ENCODE assay signal across 28 mouse cellular contexts in the genomic region with DNA sequence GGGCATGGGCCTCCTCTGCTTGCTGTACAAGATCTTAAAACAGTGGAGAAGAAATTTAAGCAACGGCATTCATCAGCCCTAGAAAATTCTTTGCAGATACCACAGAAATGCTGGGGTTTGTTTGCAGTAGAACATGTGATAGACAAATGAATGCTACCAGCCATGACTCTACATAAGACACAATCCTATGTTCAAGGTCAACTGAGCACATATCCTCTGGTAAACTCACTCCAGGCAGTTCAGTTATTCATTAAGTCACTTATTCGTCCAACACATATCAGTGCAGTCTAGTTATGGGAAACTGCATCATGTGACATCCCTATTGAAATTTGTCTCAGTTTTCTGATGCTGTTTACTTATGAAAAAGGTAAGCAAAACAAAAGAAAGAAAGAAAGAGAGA.
"Had no signal": no experiment of that assay in that cellular context is flagged by ENCODE, and none has a peak within 500 bp of the region (broad histone marks: within the 10 kb centered on the region; RNA-seq: fewer than 3 reads in every experiment).

No protein-coding gene starts in this region.

- DNase-seq: cerebellum, adult 8-10 months; cerebellum, adult 9-10 months; cerebellum, adult 9-11 months; cerebellum, postnatal 10 days; cerebellum, postnatal 14 days; cerebellum, postnatal 25 days; cerebellum, postnatal 36 days; embryo, embryonic 11 days; forebrain, postnatal 0 days; gastrocnemius, adult 2 months; gastrocnemius, postnatal 10 days; gastrocnemius, postnatal 14 days; gastrocnemius, postnatal 25 days; gastrocnemius, postnatal 36 days; heart, adult 11 months; heart, adult 18-20 months; heart, adult 2 months had no signal

- H3K9me3 ChIP-seq: embryonic facial prominence, embryonic 10.5 days; embryonic facial prominence, embryonic 12.5 days; embryonic facial prominence, embryonic 13.5 days; embryonic facial prominence, embryonic 15.5 days; forebrain, embryonic 10.5 days; forebrain, embryonic 12.5 days; forebrain, embryonic 13.5 days; forebrain, embryonic 15.5 days had no signal

- H3K36me3 ChIP-seq: embryonic facial prominence, embryonic 10.5 days; embryonic facial prominence, embryonic 12.5 days; embryonic facial prominence, embryonic 13.5 days; embryonic facial prominence, embryonic 15.5 days; forebrain, embryonic 10.5 days; forebrain, embryonic 12.5 days; forebrain, embryonic 15.5 days had no signal

- H3K4me3 ChIP-seq: embryonic facial prominence, embryonic 10.5 days; embryonic facial prominence, embryonic 12.5 days; embryonic facial prominence, embryonic 13.5 days; embryonic facial prominence, embryonic 15.5 days; erythroblast, embryonic 14.5 days; forebrain, embryonic 10.5 days; forebrain, embryonic 12.5 days; forebrain, embryonic 13.5 days; forebrain, embryonic 15.5 days; gastrocnemius, adult 2 months; heart, adult 2 months had no signal

- H3K27ac ChIP-seq: embryonic facial prominence, embryonic 10.5 days; embryonic facial prominence, embryonic 12.5 days; embryonic facial prominence, embryonic 13.5 days; embryonic facial prominence, embryonic 15.5 days; forebrain, embryonic 10.5 days; forebrain, embryonic 12.5 days; forebrain, embryonic 13.5 days; forebrain, embryonic 15.5 days; gastrocnemius, adult 2 months; heart, adult 2 months had no signal

- ATAC-seq: forebrain, embryonic 13.5 days; forebrain, embryonic 14.5 days; forebrain, embryonic 15.5 days; forebrain, embryonic 16.5 days; forebrain, postnatal 0 days had no signal

- H3K4me1 ChIP-seq: embryonic facial prominence, embryonic 10.5 days; embryonic facial prominence, embryonic 12.5 days; embryonic facial prominence, embryonic 13.5 days; embryonic facial prominence, embryonic 15.5 days; forebrain, embryonic 10.5 days; forebrain, embryonic 12.5 days; forebrain, embryonic 13.5 days had no signal

- H3K9ac ChIP-seq: embryonic facial prominence, embryonic 12.5 days; embryonic facial prominence, embryonic 13.5 days; embryonic facial prominence, embryonic 15.5 days; forebrain, embryonic 12.5 days; forebrain, embryonic 13.5 days; forebrain, embryonic 15.5 days; forebrain, postnatal 0 days had no signal

- H3K4me2 ChIP-seq: embryonic facial prominence, embryonic 12.5 days; embryonic facial prominence, embryonic 13.5 days; embryonic facial prominence, embryonic 15.5 days; forebrain, embryonic 12.5 days; forebrain, embryonic 13.5 days; forebrain, embryonic 15.5 days had no signal

- H3K27me3 ChIP-seq: embryonic facial prominence, embryonic 12.5 days; embryonic facial prominence, embryonic 13.5 days; embryonic facial prominence, embryonic 15.5 days; forebrain, embryonic 12.5 days; forebrain, embryonic 13.5 days; forebrain, embryonic 15.5 days had no signal
